Mouse (Mus musculus): ENCODE data around the gene Ap2b1.
"Not testable (repeated sequence)": the region's sequence is repeated elsewhere in the genome, so short reads cannot be mapped to it uniquely, and the experiment has no call there.

The Ap2b1 gene

GRCm38 (mm10) chr11:83301431-83301831, 2.6 kb downstream of the Ap2b1 start:
- no peak for DNase-seq (ENCODE audit: low spot score in 2 of 2)

- no peak for DNase-seq (ENCODE audit: low spot score in 2 of 2)
Measured at GRCm38 (mm10) chr11:83302124-83302523, 3.3 kb downstream of the Ap2b1 start.

- peak; percentile 86 to 92 for DNase-seq (ENCODE audit: low spot score in 2 of 2)
Measured at GRCm38 (mm10) chr11:83302526-83303251, 3.9 kb downstream of the Ap2b1 start, which contains the start of gene Pex12. Pex12 (minus strand) TSS chr11:83302586.

GRCm38 (mm10) chr11:83303751-83304150, 4.9 kb downstream of the Ap2b1 start:
- DNase-seq (ENCODE audit: low spot score in 2 of 2), result no peak

GRCm38 (mm10) chr11:83304485-83304884, 5.7 kb downstream of the Ap2b1 start:
- DNase-seq (ENCODE audit: low spot score in 2 of 2), result no peak

GRCm38 (mm10) chr11:83306700-83307253, 8.0 kb downstream of the Ap2b1 start:
- no peak for DNase-seq (ENCODE audit: low spot score in 2 of 2)

- no peak for DNase-seq (ENCODE audit: low spot score in 2 of 2)
Measured at GRCm38 (mm10) chr11:83312471-83312870, 13.6 kb downstream of the Ap2b1 start.

- DNase-seq (ENCODE audit: low spot score in 2 of 2), result no peak
Measured at GRCm38 (mm10) chr11:83319048-83319447, 20.2 kb downstream of the Ap2b1 start.

- DNase-seq (ENCODE audit: low spot score in 2 of 2), result not testable (repeated sequence)
Measured at GRCm38 (mm10) chr11:83326692-83327091, 27.9 kb downstream of the Ap2b1 start.

GRCm38 (mm10) chr11:83327427-83327826, 28.6 kb downstream of the Ap2b1 start:
- DNase-seq (ENCODE audit: low spot score in 2 of 2), result peak; percentile 25 to 56

GRCm38 (mm10) chr11:83335826-83336225, 37.0 kb downstream of the Ap2b1 start:
- no peak for DNase-seq (ENCODE audit: low spot score in 2 of 2)

- DNase-seq (ENCODE audit: low spot score in 2 of 2), result no peak
Measured at GRCm38 (mm10) chr11:83339705-83340104, 40.9 kb downstream of the Ap2b1 start.

GRCm38 (mm10) chr11:83341716-83342245, 43.0 kb downstream of the Ap2b1 start:
- no peak for DNase-seq (ENCODE audit: low spot score in 2 of 2)

GRCm38 (mm10) chr11:83355428-83355827, 56.6 kb downstream of the Ap2b1 start:
- DNase-seq (ENCODE audit: low spot score in 2 of 2), result no peak

- DNase-seq (ENCODE audit: low spot score in 2 of 2), result no peak
Measured at GRCm38 (mm10) chr11:83357421-83357820, 58.6 kb downstream of the Ap2b1 start.

GRCm38 (mm10) chr11:83364656-83365055, 65.8 kb downstream of the Ap2b1 start:
- no peak for DNase-seq (ENCODE audit: low spot score in 2 of 2)

GRCm38 (mm10) chr11:83371267-83371666, 72.4 kb downstream of the Ap2b1 start:
- DNase-seq (ENCODE audit: low spot score in 2 of 2), result no peak

GRCm38 (mm10) chr11:83379745-83380341, 81.0 kb downstream of the Ap2b1 start:
- no peak for DNase-seq (ENCODE audit: low spot score in 2 of 2)

- DNase-seq (ENCODE audit: low spot score in 2 of 2), result no peak
Measured at GRCm38 (mm10) chr11:83382876-83383531, 84.2 kb downstream of the Ap2b1 start.

GRCm38 (mm10) chr11:83383532-83383887, 84.7 kb downstream of the Ap2b1 start:
- DNase-seq (ENCODE audit: low spot score in 2 of 2), result no peak

GRCm38 (mm10) chr11:83393062-83393461, 94.2 kb downstream of the Ap2b1 start:
- DNase-seq (ENCODE audit: low spot score in 2 of 2), result no peak

GRCm38 (mm10) chr11:83394802-83395439, 96.1 kb downstream of the Ap2b1 start:
- DNase-seq (ENCODE audit: low spot score in 2 of 2), result no peak
